Mouse (Mus musculus): Measurements from ENCODE around the gene Amotl1.
A peak's percentile ranks its signal among the peaks of the same experiment; 100 is the strongest.
"Not testable (repeated sequence)": the region's sequence is repeated elsewhere in the genome, so short reads cannot be mapped to it uniquely, and the experiment has no call there.

Gene Amotl1

GRCm38 (mm10) chr9:14603475-14603874, 41.4 kb downstream of the Amotl1 start:
- no peak for DNase-seq (ENCODE audit: low spot score)

GRCm38 (mm10) chr9:14599799-14600198, 45.1 kb downstream of the Amotl1 start:
- DNase-seq (ENCODE audit: low spot score), result no peak

- DNase-seq (ENCODE audit: low spot score), result no peak
Observed at GRCm38 (mm10) chr9:14598157-14598556, 46.7 kb downstream of the Amotl1 start.

- no peak for DNase-seq (ENCODE audit: low spot score)
Observed at GRCm38 (mm10) chr9:14597429-14597828, 47.4 kb downstream of the Amotl1 start.

- DNase-seq (ENCODE audit: low spot score), result no peak
Observed at GRCm38 (mm10) chr9:14596858-14597257, 48.0 kb downstream of the Amotl1 start.

- no peak for DNase-seq (ENCODE audit: low spot score)
Observed at GRCm38 (mm10) chr9:14596427-14596826, 48.4 kb downstream of the Amotl1 start.

- no peak for DNase-seq (ENCODE audit: low spot score)
Observed at GRCm38 (mm10) chr9:14595893-14596292, 49.0 kb downstream of the Amotl1 start.

GRCm38 (mm10) chr9:14593880-14594279, 51.0 kb downstream of the Amotl1 start:
- no peak for DNase-seq (ENCODE audit: low spot score)

GRCm38 (mm10) chr9:14590666-14591065, 54.2 kb downstream of the Amotl1 start:
- no peak for DNase-seq (ENCODE audit: low spot score)

GRCm38 (mm10) chr9:14588690-14589089, 56.2 kb downstream of the Amotl1 start:
- DNase-seq (ENCODE audit: low spot score), result peak; percentile 28

- no peak for DNase-seq (ENCODE audit: low spot score)
Observed at GRCm38 (mm10) chr9:14585702-14586101, 59.2 kb downstream of the Amotl1 start.

GRCm38 (mm10) chr9:14578960-14579359, 65.9 kb downstream of the Amotl1 start:
- no peak for DNase-seq (ENCODE audit: low spot score)

- DNase-seq (ENCODE audit: low spot score), result not testable (repeated sequence)
Observed at GRCm38 (mm10) chr9:14576359-14576758, 68.5 kb downstream of the Amotl1 start.

- no peak for DNase-seq (ENCODE audit: low spot score)
Observed at GRCm38 (mm10) chr9:14574760-14575399, 70.0 kb downstream of the Amotl1 start.

GRCm38 (mm10) chr9:14569175-14569975, 75.5 kb downstream of the Amotl1 start:
- DNase-seq (ENCODE audit: low spot score), result no peak

- no peak for DNase-seq (ENCODE audit: low spot score)
Observed at GRCm38 (mm10) chr9:14568487-14568886, 76.4 kb downstream of the Amotl1 start.

GRCm38 (mm10) chr9:14564486-14564885, 80.4 kb downstream of the Amotl1 start:
- no peak for DNase-seq (ENCODE audit: low spot score)

GRCm38 (mm10) chr9:14563351-14563750, 81.5 kb downstream of the Amotl1 start:
- no peak for DNase-seq (ENCODE audit: low spot score)

- DNase-seq (ENCODE audit: low spot score), result no peak
Observed at GRCm38 (mm10) chr9:14560545-14560944, 84.3 kb downstream of the Amotl1 start.

- DNase-seq (ENCODE audit: low spot score), result no peak
Observed at GRCm38 (mm10) chr9:14559996-14560395, 84.9 kb downstream of the Amotl1 start.

- DNase-seq (ENCODE audit: low spot score), result peak; percentile 62
Observed at GRCm38 (mm10) chr9:14559430-14559829, 85.4 kb downstream of the Amotl1 start.

GRCm38 (mm10) chr9:14558332-14558731, 86.5 kb downstream of the Amotl1 start:
- DNase-seq (ENCODE audit: low spot score), result no peak

GRCm38 (mm10) chr9:14548366-14548761, 96.5 kb downstream of the Amotl1 start:
- DNase-seq (ENCODE audit: low spot score), result no peak
